Mouse (Mus musculus) C2C12 (cell line): ENCODE data around the gene Npsr1.

ENCODE experiments used
- CTCF ChIP-seq: IDR thresholded peaks from one replicate; pipeline ENCODE4 v1.5.1; 2011; ENCODE audit not compliant: control insufficient read depth, insufficient read depth, insufficient read length
- MAX ChIP-seq: IDR thresholded peaks from one replicate; pipeline ENCODE4 v1.6.1; 2011; ENCODE audit warnings: mild to moderate bottlenecking, control low read depth
- MYOD1 ChIP-seq: IDR thresholded peaks from one replicate; pipeline ENCODE4 v1.6.1; 2011; ENCODE audit warnings: low read depth; ENCODE audit not compliant: control insufficient read depth, insufficient read length
- USF1 ChIP-seq: IDR thresholded peaks from one replicate; pipeline ENCODE4 v1.6.1; 2011; ENCODE audit warnings: low read depth, mild to moderate bottlenecking, control low read depth, moderate library complexity

DNA sequence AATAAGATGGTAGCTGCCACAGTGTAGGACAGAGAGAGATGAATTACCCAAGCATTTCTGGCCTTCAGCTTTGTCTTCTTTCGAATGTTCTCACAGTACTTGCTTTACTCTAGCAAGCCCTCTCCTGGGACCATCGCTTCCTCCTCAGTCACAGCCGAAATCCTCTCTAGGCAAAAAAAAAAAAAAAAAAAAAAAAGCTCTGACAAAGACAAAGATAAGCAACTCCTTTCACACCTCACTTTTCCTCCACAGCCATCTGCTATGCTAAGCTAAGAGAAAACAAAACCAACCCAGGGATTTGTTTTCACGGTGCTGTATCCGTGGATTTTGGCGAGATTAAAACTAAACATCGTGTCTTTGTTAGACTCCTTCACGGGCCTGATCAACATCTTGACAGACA lies 156.4 kb downstream of the Npsr1 start:
- TF ChIP-seq MAX (no peak), CTCF (no peak), MYOD1 (no peak), USF1 (no peak)
